Mouse (Mus musculus) midbrain, embryonic 14.5 days (tissue): ENCODE data around the gene Dyrk1a. TPM values are rescaled to one million over a fixed set of nuclear protein-coding genes. Genes with fewer than 3 reads are reported as not detected.

ENCODE experiments used
- ATAC-seq: fragments of 200-750 bp; cut with Nextera tagmentation; 2 replicates; pipeline ENCODE4 v1.8.0; 2017; ENCODE audit warnings: moderate number of reproducible peaks, moderate library complexity; ENCODE audit not compliant: low FRiP score, low TSS enrichment
- DNase-seq: peaks from one replicate; pipeline ENCODE4 v3.0.0-alpha.2; 2015
- H3K27ac ChIP-seq: fragments of 300-500 bp; sonication (generic); replicated peaks from 2 replicates; pipeline ENCODE4 v1.5.1; 2014; ENCODE audit warnings: mild to moderate bottlenecking, low read depth, low read length, moderate library complexity
- H3K27me3 ChIP-seq: fragments of 300-500 bp; sonication (generic); 2 replicates; pipeline ENCODE4 v1.6.1; 2014; ENCODE audit warnings: low read length, control low read depth, mixed read lengths; ENCODE audit not compliant: control insufficient read depth, insufficient read depth
- H3K36me3 ChIP-seq: fragments of 300-500 bp; sonication (generic); 2 replicates; pipeline ENCODE4 v1.6.1; 2014; ENCODE audit warnings: low read length, control low read depth; ENCODE audit not compliant: control insufficient read depth, insufficient read depth
- H3K4me1 ChIP-seq: fragments of 300-500 bp; sonication (generic); 2 replicates; pipeline ENCODE4 v1.6.1; 2014; ENCODE audit warnings: mild to moderate bottlenecking, antibody characterized with exemption, low read length, control low read depth; ENCODE audit not compliant: control insufficient read depth, insufficient read depth
- H3K4me2 ChIP-seq: fragments of 300-500 bp; sonication (generic); 2 replicates; pipeline ENCODE4 v1.6.1; 2014; ENCODE audit warnings: mild to moderate bottlenecking, low read length, moderate library complexity
- H3K4me3 ChIP-seq: fragments of 300-500 bp; sonication (generic); replicated peaks from 2 replicates; pipeline ENCODE4 v1.5.1; 2014; ENCODE audit warnings: low read depth, low read length
- H3K9ac ChIP-seq: fragments of 300-500 bp; sonication (generic); replicated peaks from 2 replicates; pipeline ENCODE4 v1.6.1; 2014; ENCODE audit warnings: mild to moderate bottlenecking, low read length, moderate library complexity
- H3K9me3 ChIP-seq: fragments of 300-500 bp; sonication (generic); 2 replicates; pipeline ENCODE4 v1.6.1; 2016; ENCODE audit warnings: low read length, control low read depth, mixed read lengths; ENCODE audit not compliant: control insufficient read depth
- WGBS: fragments of 180-500 bp; shearing (Covaris S2); extraction: QIAGEN DNeasy Blood & Tissue Kit; methylation state at CpG from one replicate; pipeline ENCODE4 v1.1.7; 2014; 5-methylcytosine and 5-hydroxymethylcytosine counted together
- polyA plus RNA-seq: library from polyadenylated mRNA; unstranded; fragments of >200 nt; fragmentation: Nextera tagmentation; extraction: Ambion mirVana; gene quantifications from 2 replicates; pipeline ENCODE4 v1.2.1, GENCODE M21; 2014

Dyrk1a gene
- polyA plus RNA-seq, 1 experiment from 2014 or later: 16.8 TPM

DNA sequence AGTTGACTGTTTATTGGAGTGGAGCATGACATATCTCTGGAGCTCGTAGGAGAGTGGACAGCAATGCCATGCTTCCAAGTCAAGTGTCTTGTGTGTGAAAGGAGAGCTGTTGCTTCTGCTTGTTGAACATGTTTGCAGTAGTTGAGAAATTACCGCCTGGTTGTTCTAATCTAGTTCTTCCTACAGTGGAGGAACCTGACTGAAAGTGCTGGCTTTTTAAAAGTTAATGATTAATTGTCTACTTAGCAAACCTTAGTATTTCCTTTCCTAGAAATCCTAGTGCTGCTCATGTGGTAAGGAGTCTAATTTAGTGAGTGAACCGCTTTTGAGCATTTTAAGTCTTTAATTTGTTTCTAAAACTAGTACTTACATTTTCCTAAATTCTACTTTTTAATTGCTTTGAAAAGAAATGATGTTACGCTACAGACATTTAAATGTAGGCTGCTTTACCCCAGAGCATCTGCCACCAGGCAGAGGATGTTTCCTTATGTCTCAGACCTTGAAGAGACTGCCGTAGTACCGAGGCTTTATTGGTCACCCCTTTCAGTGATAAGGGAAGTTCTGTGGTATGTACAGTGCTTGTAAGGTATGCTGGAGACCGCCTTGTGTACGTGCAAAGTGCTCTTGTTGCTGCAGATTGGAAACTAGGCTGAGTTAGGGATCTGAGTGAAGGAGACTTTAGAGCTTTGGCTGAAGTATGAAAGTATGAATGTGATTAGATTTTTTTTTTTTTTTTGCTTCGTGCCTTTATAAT lies 59.3 kb downstream of the Dyrk1a start:
- Histone ChIP-seq H3K9ac (no peak overlapping the region), H3K4me1 (peaks cover 27% of the 10 kb centered on the region; the same call in 1 of the 2 replicates), H3K36me3 (no peaks in the 10 kb centered on the region), H3K27me3 (no peaks in the 10 kb centered on the region), H3K27ac (no peak overlapping the region), H3K9me3 (no peaks in the 10 kb centered on the region), H3K4me2 (no peak overlapping the region), H3K4me3 (no peak overlapping the region)
- WGBS: 94% methylated on average over 9 of the region's 9 CpGs
- ATAC-seq: no peak
- DNase-seq: no peak

DNA sequence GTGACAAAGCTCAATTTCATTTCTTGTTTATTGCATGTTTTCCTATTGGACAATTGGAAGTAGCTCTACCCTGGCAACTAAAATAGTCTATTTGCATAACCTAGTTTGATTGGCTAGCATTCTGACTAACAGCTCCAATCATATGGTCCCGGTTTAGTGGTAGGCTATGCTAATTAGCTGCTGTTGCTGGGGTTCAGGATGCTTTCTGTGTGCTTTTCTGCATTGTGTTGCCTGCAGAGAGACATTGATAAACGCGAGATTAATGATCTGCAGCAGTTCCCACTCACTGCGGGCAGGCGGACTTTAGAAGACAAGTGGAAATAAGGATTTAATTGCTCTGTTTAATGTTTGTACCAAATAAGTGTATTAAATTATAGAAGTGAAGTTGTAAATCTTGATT lies 62.2 kb downstream of the Dyrk1a start:
- WGBS: 5% methylated on average over 5 of the region's 5 CpGs

DNA sequence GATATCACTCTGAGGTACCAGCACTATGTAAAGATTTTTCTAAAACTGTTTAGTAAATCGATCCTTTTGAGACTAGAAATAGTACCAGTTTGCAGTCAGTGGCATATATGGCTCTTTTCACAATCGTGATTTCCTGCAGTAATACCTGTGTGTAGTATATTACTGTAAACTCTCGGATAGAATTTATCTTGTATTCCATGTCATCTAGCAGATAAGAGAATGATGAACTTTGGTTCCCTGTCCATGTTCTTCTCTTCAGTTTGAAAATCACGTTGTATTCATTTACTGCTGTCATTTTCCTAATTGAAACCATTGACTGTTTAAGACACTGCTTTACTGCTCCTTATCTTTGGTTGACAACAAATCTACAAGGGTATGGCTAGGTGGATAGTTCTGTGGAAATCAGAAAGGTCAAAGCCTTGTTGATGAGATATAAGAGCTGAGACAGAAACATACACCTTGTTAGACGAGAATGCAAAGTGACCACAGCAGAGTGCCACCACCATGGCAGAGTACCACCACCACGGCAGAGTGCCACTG lies 62.7 kb downstream of the Dyrk1a start:
- Histone ChIP-seq H3K9me3 (no peaks in the 10 kb centered on the region), H3K4me3 (no peak overlapping the region), H3K27ac (peak overlapping the region; percentile 60; the same call in 1 of the 2 replicates), H3K4me2 (peak overlapping the region; percentile 21; the same call in 1 of the 2 replicates), H3K36me3 (no peaks in the 10 kb centered on the region), H3K4me1 (peaks cover 22% of the 10 kb centered on the region; the same call in 1 of the 2 replicates), H3K9ac (no peak overlapping the region), H3K27me3 (no peaks in the 10 kb centered on the region)
- 84% methylated on average over 6 of the region's 6 CpGs for WGBS
- ATAC-seq (no peak; the same call in 1 of the 2 replicates), DNase-seq (no peak)

More for the DNA sequence above, 62.2 kb downstream of the Dyrk1a start:
- H3K36me3 ChIP-seq: no peaks in the 10 kb centered on the region
- ATAC-seq: peak; percentile 92
- H3K9ac ChIP-seq: no peak overlapping the region
- H3K27me3 ChIP-seq: no peaks in the 10 kb centered on the region
- no peak overlapping the region for H3K4me3 ChIP-seq
- H3K27ac ChIP-seq: peak overlapping the region; percentile 60; the same call in 1 of the 2 replicates
- peak overlapping the region; percentile 21; the same call in 1 of the 2 replicates for H3K4me2 ChIP-seq
- peaks cover 26% of the 10 kb centered on the region; the same call in 1 of the 2 replicates for H3K4me1 ChIP-seq
- peak; percentile 84 for DNase-seq
- H3K9me3 ChIP-seq: no peaks in the 10 kb centered on the region

DNA sequence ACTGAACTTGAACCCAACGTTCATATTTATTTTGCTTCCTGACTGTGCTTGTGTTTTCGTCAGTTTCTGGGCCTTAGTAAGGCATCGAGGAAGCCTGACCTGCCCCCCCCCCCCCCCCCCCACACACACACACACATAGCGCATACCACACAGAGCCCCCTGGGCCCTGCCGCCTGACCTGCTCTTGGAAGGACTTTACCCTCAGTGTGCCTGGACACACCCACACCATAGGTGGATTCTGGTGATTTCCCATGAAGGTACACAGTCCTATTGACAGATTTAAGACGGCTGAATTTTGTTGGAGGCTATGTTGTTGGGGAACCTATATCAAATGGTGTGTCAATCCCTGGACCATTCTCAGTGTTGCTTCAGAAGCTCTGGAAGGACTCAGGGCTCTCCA lies 63.2 kb downstream of the Dyrk1a start:
- H3K4me1 ChIP-seq: peaks cover 19% of the 10 kb centered on the region; the same call in 1 of the 2 replicates
- H3K4me2 ChIP-seq: no peak overlapping the region
- 86% methylated on average over 6 of the region's 6 CpGs for WGBS
- no peak overlapping the region for H3K4me3 ChIP-seq
- DNase-seq (no peak), ATAC-seq (0 out of 2 replicates have a peak, but pooled peaks have one; percentile 53)
- H3K36me3 ChIP-seq: no peaks in the 10 kb centered on the region
- H3K27me3 ChIP-seq: no peaks in the 10 kb centered on the region
- no peak overlapping the region for H3K9ac ChIP-seq
- no peak overlapping the region for H3K27ac ChIP-seq
- no peaks in the 10 kb centered on the region for H3K9me3 ChIP-seq

DNA sequence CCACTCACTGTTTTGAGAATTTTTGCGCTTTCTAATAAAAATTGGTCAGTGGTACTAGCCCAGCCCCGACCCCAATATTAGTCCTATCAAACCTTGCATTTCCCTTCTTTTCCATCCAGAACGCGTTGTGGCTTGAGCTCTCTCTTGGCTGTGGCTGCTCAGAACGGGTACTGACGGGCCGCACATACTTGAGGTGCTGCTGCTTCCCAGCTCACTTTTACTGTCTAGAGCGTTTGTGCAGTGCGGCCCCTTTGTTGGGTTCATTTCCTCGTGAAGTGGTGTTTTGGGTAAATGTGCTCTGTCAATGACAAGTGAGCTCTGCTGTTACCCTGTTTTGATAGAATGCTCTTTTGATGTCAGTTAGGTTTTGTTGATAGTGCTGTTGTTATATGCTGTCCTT lies 67.6 kb downstream of the Dyrk1a start:
- no peak overlapping the region for H3K27ac ChIP-seq
- 88% methylated on average over 10 of the region's 10 CpGs for WGBS
- ATAC-seq: no peak

DNA sequence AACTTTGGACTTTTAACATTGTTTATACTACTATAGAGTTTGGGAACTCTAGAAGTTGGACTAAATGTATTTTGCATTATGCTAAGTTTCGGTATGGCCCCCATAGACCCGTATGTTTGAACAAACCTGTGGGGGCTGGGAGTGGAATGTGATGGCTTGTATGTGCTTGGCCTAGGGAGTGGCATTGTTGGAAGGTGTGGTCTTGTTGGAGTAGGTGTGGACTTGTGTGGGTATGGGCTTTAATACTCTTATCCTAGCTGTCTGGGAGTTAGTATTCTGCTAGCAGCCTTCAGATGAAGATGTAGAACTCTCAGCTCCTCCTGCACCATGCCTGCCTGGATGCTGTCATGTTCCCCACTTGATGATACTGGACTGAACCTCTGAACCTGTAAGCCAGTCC lies 72.0 kb downstream of the Dyrk1a start:
- H3K27ac ChIP-seq: no peak overlapping the region
- H3K4me2 ChIP-seq: no peak overlapping the region
- H3K9me3 ChIP-seq: no peaks in the 10 kb centered on the region
- no peaks in the 10 kb centered on the region for H3K4me1 ChIP-seq
- no peak overlapping the region for H3K9ac ChIP-seq
- 97% methylated on average over 2 of the region's 2 CpGs for WGBS
- no peak for DNase-seq
- ATAC-seq: no peak
- H3K36me3 ChIP-seq: no peaks in the 10 kb centered on the region
- no peaks in the 10 kb centered on the region for H3K27me3 ChIP-seq
- H3K4me3 ChIP-seq: no peak overlapping the region

More for the DNA sequence above, 67.6 kb downstream of the Dyrk1a start:
- H3K9me3 ChIP-seq: no peaks in the 10 kb centered on the region
- no peak overlapping the region for H3K9ac ChIP-seq
- H3K4me3 ChIP-seq: no peak overlapping the region
- H3K4me2 ChIP-seq: no peak overlapping the region
- H3K36me3 ChIP-seq: no peaks in the 10 kb centered on the region
- no peaks in the 10 kb centered on the region for H3K27me3 ChIP-seq
- H3K4me1 ChIP-seq: peaks cover 13% of the 10 kb centered on the region; the same call in 1 of the 2 replicates
- DNase-seq: no peak

DNA sequence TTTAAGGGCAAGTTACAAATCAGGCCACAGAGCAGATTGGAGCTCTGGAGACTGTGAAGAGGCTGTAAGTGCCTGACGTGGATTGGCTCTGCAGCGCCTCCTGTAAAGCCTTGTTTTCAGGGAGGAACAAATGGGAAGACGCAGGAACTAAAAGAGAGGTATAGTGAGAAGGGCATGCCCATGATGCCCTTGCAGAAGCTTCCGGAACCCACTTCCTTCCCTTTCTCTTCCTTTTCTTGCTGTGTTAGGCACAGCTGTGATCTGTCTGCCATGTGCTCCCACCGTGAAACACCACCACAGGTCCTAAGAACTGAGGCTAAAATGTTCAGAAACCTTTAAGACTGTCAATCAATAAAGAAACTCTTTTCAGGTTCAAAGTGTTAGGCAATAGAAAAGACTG lies 77.3 kb downstream of the Dyrk1a start:
- no peak overlapping the region for H3K27ac ChIP-seq
- WGBS: 77% methylated on average over 5 of the region's 5 CpGs
- H3K4me3 ChIP-seq: no peak overlapping the region
- DNase-seq: no peak
- H3K9me3 ChIP-seq: no peaks in the 10 kb centered on the region
- H3K9ac ChIP-seq: no peak overlapping the region
- ATAC-seq: no peak
- 0 out of 2 replicates have a peak, but pooled peaks cover 4% of the 10 kb centered on the region for H3K4me1 ChIP-seq
- H3K36me3 ChIP-seq: no peaks in the 10 kb centered on the region
- H3K4me2 ChIP-seq: no peak overlapping the region
- no peaks in the 10 kb centered on the region for H3K27me3 ChIP-seq

DNA sequence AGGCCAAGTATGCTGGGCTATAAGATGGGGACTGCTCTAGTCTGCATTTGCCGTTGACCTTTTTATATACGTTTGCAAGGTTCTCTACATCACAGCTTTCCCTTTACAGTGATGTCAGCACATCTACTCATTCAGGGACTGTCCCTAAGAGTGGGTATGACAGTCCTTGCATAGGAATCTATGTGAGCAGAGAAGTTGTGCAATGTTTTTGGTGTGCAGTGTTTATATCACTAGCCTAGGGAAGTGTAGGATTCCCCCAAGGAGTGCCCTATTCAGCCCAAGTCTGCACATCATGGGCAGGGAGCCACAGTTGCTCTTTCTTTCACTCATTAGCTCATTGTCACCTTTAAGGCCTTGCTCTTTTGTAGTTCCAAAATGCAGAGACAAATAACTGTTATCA lies 78.1 kb downstream of the Dyrk1a start:
- Histone ChIP-seq H3K4me3 (no peak overlapping the region), H3K27ac (no peak overlapping the region), H3K4me2 (no peak overlapping the region), H3K4me1 (0 out of 2 replicates have a peak, but pooled peaks cover 7% of the 10 kb centered on the region), H3K9ac (no peak overlapping the region), H3K27me3 (no peaks in the 10 kb centered on the region), H3K36me3 (no peaks in the 10 kb centered on the region), H3K9me3 (no peaks in the 10 kb centered on the region)
- DNase-seq (no peak), ATAC-seq (no peak)
- WGBS: 93% methylated on average over 2 of the region's 2 CpGs
